Mouse (Mus musculus): ENCODE measurements at regions not wholly inside any gene's neighbourhood (a gene's known extent, or its start where the extent isn't known, plus 50 kb on each side); places are given as distances from the start of the nearest gene placed in this dataset.

DNA sequence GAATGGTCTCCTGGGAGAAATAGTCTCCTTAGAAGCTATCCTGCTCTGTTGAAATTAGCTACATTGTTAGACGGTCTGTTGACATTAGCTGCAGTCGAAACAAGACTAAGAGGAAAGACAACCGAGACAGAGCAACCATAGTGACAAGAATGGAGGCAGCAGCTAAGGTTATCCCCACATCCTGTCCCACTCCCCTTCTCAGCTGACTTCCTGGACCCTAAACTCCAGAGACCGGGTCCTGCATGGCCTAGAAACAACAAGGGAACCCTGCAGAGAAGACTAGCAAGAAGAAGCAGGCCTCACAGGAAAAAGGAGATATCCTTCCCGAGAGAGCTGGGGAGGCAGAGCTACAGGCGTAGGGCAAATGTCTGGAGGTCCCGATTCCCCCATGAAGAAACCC is 102.0 kb downstream of the Fam168b start:
- DNase-seq: no peak

DNA sequence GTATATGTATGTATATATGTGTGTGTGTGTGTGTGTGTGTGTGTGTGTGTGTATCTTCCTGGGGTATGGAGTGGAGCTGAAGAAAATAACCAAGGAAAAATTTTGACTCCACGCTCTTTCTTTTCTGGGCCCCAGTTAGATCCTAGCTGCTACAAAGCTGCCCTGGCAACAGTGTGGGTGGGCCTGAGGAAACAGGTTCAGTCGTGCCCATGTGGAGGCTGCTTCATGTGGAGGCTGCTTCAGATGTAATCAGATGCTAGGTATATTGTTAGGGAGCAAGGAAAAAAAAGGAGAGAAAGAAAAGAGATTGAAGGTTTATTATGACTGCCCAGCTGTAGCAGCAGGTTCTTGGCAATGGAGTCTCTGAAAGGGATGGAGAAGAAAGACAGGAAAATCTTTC is 100.6 kb downstream of the Fam168b start:
- no peak for DNase-seq

DNA sequence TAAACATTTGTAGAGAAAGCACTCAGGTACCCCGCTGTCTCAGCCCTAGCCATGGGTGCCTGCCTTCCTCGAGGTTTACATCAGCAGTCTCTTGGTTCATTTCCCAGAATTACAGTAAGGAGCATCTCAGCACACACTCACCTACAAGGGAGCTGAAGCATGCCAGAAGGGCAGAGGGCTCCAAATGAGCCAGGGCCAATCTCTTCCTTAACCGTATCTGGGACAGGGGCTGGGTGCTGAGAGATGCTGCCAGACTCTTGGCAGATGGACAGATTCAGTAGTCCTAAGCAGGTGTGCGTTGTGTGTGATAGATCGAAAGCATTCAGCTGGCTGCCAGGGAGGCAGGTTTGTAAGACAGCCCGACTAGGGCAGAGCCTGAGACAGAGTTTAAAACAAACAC is 97.0 kb downstream of the Fam168b start:
- peak in 1 of 2 experiments; percentile 24 for DNase-seq

DNA sequence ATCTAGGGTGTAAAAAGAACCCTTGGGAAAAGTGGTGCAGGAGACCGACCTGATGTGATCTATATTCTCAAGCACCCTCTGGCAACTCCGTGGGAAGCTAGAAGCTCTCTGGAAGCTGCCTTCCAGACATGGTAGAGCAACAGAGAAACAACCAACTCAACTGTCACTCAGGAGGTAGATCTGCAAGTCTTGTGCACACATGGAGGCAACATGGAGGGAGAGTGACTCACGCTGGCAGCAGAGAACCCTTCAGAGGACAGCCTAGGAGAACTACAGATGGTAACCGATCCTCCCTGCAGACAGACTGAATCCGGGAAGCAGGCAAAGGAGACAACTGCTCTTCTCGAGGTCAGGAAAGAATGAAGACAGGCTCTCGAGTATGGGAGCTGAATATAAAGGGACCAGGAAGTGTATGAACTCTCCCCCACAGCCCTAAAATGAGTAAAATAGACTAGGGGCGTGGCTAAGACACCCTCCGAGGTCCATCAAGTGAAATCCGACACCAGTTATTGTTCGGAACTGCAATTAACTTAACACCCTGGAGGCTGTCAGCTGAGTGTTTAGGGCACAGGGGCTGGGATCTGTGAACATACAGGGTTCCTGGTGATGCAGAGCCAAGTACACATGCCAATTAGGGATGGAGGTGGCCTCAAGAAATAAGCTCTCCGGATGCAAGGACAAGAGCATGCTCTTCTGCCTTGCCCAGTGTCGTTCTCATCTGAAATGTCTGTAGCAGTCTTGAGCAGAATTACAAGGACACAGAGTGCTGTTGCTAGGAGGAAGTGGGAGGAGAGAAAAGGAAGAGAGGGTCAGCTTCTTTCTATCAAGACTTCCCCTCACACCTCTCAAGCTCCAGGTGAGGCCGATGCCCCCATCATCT is 93.5 kb downstream of the Fam168b start:
- DNase-seq: peak; percentile 56 to 61

DNA sequence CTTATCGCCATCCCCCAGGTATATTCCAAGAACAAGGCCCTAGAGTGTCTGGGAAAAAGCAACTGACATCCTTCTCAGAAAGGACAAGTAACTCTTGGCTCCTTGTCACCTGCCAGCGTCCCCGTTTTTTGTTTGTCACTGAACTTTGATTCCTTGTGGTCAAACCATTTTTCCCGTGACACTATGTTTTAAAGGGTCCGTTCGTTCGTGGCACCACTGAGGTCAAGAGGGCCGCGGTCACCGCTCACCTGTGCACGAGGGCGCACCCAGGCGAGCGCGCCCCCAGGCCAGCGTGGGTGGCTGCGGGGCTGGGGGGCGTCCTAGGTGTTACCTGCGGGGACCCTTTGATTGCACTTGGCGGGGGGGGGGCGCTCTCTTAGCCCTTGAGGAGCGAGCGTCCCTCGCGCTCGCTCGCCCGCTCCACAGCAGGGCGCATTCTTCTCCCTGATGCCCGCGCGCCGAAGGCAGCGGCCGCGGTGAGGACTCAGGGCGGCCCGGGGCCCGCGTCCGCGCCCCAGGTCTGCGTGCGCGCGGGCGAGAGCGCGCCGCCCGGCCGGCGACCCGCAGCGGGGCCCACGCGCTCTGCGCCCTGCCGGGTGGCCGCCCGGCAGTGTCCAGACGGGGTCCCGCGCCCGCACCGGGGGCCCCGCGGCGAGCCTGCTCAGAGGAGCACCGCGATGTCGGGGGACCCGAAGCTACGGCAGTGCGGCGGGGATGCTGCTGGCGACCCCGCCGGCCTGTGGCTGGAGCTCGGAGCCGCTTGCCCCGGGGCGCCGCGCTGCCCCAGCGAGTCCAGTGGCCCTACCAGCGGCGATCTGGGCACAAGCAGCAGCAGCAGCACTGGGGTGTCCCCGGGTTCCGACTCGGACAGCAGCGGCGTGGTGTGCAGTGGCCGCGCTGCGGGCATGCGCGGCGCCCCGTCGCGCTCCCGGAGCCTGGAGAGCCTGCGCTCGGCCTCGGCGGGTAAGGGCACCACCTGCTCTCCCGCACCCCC is 92.5 kb downstream of the Fam168b start:
- DNase-seq: peak; percentile 54 to 82

DNA sequence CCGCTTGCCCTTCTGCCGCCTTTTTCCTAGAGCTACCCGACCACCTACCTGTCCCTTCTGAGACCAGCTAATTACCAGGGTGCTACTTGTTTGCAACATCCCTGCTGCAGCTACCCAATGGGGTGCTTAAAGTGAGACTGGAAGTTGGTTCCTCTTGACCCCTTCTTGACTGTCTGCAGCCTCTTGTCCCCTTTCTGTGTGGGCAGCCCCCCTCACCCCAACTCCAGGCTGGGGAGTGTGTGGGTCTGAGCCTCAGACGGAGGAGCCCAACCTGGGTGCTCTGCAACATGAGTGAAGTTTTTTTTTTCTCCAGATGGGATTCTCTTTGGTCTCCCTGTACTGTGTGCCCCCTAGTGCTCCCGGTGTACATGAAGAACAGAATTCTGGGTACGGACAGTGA is 91.7 kb downstream of the Fam168b start:
- peak; percentile 35 to 38 for DNase-seq

DNA sequence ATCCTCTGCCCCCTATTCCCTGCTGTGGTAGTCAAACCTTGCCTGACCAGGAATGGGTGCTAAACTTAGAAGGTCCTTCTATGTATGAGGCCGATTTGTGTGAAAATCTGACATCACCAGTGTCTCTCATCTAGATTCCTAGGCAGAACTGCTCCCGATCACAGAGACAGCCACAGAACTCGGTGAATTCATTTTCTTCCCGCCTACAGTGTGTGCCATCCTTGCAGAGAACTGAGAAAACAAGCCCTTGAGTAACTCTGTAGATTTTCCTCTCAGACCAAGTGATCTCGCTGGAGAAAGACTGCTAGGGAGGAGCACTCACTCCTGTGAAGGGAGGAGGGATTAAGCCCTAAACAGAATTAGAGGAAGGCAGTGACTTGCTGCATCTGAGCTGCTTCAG is 89.3 kb downstream of the Fam168b start:
- no peak for DNase-seq

DNA sequence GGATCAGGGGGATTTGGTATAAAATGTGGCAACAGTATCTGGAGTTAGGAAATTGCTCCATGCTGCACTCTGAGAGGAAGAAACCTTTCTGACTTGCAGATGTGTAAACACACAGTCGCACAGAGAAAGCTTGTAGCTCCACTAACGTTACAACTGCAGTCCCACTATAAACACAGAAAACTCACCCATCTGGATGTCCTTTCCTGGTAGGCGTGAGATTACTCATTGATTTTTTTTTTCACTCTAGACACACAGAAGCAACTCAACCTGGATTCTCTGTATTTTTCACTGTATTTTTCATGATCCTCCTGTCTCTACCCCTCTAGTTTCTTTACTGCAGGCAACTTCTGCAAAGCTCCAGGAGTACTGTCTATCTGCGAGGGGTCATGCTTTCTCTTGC is 82.3 kb downstream of the Fam168b start:
- no peak for DNase-seq

DNA sequence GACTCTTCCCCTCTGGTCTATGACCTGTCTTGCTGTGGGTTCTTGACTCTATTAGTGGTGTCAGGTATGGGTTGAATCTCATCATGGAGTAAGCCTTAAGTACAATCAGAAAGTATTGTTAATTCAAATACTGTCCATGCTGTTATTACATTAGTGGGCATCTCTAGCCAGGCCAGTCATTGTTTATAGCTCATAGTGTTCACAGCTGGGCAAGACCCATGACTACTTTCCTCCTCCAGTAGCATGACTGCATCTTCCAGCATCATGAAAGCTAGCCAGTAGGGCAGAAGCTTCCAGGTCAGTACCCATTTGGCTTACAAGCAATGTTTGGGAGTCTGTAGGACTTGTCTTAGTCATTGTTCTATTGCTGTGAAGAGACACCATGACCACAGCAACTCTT is 81.4 kb downstream of the Fam168b start:
- no peak for DNase-seq

DNA sequence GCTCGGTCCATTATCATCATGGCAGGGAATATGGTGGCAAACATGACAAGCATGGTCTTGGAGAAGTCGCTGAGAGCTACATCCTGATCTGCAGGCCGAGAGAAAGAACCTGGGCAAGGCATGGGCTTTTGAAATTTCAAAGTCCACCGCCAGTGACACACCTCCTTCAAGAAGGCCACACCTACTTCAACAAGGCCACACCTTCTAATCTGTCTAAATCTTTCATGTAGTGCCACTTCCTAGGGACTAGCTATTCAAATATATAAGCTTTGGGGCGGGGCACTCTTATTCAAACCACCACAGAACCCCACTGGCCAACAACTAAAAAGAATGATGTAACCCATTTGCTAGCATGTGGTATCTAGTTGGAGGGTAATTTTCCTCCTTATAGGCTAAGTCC is 81.0 kb downstream of the Fam168b start:
- DNase-seq: no peak
